Mouse (Mus musculus) left cerebral cortex, adult 8-10 months (tissue): ENCODE measurements around the gene Cux1. TPM values are rescaled to one million over a fixed set of nuclear protein-coding genes. Genes with fewer than 3 reads are reported as not detected.
A peak's percentile ranks its signal among the peaks of the same experiment; 100 is the strongest.

Experiments
- DNase-seq, 2 experiments: peaks; one replicate each; pipeline ENCODE4 v3.0.0; 2022; ENCODE audit warnings: low spot score in 2 of 2
- total RNA-seq, 4 experiments: library from RNA; stranded (reverse); gene quantifications; 2 replicates each; pipeline ENCODE4 v1.2.4; 2022

Gene Cux1
- total RNA-seq, 4 experiments from 2014 or later = 101 to 114 (median 107) TPM

DNA sequence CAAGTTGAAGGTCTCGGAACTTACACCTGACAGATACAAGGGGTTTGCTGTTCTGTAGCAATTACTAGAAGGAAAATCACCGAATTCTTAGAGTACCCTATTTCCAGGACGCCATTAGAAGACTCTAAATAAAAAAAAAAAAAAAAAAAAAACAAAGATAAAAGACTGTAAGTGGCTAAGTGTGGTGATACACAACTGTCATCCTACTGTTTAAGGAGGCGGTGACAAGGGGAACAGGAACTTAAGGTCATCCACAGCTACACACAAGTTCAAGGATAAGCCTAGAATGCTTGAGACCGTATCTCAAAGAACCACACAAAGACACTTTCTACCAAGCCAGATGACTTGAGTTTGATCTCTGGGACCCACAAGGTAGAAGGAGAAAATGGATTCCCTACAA, 56.7 kb downstream of the Cux1 start:
- DNase-seq = no peak

DNA sequence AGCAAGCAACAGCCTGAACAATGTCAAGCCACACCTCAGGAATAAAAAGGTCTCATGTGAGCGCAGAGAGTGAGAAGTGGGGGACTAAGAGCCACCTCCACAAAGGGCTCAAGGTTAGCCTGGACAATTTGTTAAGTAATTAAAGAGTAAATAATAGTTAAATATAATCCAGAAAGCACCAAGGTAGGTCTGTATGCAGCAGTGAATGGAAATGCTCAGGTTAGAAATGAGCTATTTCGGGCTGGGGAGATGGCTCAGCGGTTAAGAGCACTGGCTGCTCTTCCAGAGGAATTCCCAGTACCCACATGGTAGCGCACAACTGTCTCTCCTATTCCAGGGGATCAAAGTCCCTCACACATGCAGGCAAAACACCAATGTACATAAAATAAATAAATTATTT, 59.7 kb downstream of the Cux1 start:
- no peak for DNase-seq

DNA sequence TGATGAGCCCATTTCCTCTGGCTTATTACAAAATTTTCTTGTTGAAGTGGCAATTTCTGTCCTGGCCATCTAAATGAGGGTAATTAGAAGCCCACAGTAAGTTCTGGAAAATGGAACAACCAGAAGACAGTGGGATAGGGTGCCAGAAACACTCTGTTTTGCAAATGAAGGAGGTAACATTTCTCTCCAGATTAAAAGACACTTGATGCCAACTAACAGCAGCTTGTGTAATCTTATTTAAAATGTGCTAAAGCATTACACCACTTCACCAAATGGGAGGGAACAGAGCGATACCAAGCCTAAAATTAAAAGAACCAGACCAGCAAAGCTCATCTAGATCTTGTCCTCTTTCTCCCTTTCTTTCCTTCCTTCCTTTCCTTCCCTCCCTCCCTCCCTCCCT, 61.0 kb downstream of the Cux1 start:
- no peak for DNase-seq

DNA sequence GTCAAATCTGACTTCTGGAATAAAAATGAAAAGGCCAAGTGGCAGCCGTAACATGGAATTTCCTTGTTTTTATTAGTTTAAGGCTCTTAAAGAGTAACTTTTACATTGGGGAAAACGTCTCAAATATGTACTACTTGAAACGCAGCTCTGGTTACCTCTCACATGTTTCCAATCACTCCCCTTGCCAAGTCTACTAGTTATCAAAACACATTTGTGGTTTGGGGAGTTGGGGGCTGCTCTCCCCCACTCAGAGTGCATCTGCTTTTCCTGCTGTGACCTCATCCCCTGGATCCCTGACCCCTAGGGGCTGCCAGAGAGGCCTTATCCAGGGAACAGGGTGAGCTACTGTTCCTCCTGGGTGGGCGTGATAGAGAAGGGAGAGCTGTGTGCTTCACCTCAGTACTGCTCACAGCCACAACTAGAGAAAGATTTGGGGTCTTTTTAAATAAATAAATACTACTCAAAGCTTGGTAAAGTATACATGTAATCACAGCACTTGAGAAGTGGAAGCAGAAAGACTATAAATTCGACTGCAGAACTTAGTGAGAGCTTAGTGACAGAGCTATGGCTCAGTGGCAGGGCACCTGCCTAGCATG, 64.7 kb downstream of the Cux1 start:
- DNase-seq = no peak

DNA sequence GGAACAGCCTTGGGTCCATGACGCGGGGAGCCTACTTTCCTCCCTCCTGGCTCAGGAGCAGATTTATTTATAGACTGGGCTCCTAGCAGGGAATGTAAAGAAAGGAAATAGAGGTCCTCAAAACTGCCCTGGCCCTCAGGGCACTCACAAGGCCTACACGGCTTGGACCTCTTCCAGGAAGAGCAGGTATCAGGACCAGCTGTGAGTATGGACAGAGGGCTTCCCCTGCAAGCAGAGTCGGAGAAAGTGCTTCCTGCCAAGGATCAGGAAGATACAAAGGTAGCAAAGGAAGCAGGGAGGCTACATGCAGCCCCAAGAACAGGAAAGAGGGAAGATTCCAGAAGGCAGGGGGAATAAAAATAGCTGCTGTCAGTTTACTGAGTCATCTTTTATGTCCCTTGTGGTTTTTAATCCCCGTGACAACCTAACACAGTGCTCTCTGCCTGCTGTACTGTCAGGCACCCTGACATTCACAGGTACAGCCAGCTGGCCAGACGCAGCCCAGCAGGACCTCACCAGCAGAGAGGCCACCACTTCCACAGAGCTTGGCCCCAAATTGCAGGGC, 66.9 kb downstream of the Cux1 start:
- DNase-seq = no peak

DNA sequence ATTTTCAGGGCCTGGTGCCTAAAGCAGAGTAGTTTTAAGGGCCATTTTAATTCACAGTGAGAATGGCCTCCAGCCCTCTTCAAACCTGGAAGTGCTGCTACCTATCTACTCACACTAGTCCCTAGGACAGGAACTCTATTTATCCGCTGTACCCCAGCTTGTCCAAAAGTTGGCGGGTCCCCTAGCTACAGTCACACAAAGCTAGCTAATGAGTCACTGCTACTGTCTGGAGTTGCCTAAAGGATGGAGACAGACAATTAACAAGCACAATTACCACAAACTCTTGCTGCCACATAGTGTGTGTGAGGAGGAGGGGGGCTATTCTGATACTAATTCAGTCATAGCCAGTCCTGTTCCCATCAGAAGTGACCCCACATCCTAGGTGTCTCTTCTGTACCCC, 68.0 kb downstream of the Cux1 start:
- no peak for DNase-seq

DNA sequence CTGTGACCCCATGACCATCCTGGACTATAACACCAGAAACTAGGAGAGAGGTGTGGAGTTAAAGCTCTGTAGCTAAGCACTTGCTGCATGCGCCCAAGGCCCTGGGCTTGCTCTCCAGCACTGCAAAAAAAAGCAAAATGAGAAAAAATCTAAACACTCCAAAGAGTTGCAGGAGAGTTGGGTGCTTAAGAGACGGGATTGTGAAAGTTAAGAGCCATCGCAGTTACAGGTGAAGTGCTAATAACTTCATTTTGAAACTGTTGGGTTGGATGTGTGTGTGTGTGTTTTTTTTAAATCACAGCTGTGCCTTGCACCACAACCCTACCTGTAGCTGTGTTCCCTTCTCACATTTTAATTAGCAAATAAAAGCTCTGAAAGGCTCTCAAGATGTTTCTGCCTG, 68.5 kb downstream of the Cux1 start:
- DNase-seq = no peak

DNA sequence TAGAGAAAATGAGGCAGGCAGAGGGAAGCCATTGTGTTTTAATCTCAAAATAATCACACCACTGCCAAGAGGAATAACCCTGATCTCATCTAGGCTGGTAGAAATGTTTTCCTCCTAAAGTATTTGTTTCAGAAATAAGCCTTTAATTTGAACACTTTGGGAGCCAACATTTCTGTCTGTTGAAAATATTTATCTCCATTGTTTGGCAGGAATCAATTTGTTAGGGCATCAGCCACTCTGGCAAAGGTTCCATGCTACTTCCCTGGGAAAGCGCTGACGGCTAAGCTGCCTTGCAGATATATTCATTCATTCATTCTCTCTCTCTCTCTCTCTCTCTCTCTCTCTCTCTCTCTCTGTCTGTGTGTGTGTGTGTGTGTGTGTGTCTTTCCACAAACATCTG, 70.0 kb downstream of the Cux1 start:
- DNase-seq = no peak

DNA sequence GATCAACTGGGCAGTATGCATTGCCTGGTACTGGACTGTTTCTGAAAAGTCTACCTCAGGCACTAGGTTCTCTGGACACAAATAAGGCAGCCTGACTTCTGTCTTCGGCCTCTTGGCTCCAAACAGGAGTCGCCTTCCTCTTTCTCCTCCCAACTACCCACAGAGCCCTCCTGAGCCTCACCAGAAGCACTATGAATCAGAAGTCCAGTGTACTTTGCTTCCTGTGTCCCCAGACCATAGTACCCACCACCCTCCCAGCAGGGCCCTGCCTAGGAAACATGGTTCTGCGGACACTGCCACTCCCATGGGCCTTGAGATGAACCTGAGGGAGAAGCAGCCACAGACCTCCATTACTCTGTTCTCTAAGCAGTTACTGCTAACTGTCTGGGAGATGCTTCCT, 71.7 kb downstream of the Cux1 start:
- DNase-seq = no peak

DNA sequence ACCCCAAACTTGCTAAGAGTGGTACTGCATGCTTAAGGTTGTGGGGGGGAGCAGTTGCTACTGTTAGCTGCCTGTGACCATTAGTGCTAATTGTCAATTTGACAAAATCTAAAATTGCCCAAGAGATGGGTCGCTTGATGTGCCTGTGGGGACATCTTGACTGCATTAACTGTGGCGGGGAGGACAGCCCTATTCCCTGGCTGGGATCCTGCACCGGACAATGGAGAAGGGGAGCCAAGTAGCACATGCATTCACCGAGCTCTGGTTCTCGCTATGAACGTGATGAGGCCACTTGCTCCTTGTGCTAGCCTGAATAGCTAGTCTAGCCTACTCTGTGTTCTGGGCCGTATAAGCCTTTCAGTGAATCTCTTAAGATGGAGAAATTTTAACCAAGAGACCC, 72.4 kb downstream of the Cux1 start:
- no peak for DNase-seq

DNA sequence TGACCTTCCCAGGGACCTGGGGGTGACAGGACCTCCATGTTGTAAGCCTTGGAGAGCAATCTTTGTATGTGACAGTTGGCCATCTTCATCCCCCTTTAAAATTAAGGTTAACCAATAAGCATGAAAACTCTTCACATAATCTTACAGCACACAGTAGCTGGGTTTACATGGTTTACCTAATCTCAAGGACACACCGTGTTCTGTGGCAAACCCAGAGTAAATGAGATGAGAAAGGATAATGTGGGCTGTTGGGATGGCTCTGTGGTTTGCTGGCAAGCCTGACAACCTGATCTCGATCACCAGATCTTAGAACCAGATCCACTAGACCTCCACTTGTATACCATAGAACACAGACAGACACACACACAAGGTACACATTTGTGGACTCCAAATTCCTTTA, 73.0 kb downstream of the Cux1 start:
- no peak for DNase-seq

DNA sequence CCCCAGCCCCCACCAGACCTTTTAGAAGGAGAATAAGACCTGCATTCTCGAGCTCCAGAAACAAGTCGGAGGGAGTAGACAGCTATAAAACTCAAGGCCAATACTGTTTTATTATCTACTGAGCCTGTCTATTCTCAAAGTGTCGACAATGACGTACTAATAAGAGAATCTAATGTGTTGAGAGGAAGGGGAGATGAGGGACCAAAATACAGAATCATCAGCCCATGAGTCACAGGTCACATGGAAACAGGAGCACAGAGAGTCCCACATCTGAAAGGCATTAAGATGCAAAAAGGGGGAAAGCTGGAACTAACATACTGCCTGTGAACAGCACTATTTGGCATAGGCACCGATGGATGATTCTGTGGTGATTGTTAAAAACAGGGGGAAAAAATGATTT, 77.8 kb downstream of the Cux1 start:
- no peak for DNase-seq

DNA sequence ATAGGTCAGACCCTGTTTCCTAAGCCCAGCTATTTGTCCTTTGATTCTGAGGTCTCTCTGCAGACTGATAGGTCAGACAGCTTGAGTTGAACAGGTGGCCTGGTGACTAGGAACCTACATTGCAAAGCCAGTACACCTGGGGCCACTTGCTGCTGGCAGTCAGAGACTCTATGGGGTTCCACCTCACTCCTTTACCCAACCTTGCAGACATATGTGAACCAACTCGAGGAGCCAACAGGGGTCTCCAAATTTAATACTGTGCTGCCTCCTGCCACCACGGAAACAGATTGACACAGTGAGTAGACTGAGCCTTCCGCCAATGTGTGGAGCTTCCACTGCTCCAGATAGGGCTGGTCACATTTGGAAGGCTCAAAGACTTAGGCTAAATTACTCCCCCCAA, 78.6 kb downstream of the Cux1 start:
- no peak for DNase-seq

DNA sequence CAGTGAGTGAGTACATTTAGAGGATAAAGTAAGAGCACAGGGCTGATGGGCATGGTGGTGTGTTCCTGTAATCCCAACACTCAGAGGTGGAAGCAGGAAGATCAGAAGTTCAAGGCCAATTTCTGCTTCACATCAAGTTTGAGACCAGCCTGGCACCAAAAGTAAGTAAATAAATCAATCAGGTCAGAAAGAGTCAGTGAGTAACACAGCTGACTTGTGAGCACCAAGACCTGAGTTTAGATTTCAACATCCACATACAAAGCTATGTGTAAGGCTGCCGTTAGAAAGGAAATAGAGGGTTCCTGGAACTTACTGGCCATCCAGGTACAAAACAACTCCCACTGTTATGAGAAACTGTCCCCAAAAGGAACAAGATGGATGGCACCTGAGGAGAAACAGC, 79.1 kb downstream of the Cux1 start:
- no peak for DNase-seq

DNA sequence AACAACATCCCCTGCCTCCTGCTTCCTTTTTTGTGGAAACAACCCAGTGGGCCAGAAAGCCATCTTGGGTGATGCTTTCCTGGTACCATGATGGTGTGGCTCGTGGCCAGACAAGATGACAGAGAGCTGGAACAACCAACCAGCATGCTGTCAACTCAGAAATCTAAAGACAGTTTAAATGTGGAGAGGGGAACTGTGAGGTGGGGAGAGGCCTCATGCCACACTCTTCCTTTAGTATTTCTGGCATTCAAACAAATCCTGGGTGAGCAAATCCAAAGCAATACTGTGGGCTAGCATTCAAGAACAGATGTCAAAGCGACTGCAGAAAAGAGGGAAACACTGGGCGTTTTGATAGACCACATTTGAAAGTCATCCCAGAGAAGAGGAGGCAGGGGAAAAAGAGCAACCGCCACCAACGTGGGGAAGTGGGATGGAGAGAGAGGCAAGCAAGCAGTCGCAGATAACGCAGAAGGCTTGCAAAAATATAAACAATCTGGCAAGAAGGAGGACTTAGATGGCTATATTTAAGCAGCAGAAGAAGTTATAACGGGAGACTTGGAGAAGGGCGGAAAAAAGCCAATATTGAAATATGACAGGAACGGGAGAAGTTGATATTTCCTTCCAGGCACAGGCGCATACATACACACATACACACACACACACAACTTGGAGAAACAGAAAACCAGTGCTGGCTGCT, 79.7 kb downstream of the Cux1 start:
- peak in 1 of 2 experiments; percentile 68 for DNase-seq

DNA sequence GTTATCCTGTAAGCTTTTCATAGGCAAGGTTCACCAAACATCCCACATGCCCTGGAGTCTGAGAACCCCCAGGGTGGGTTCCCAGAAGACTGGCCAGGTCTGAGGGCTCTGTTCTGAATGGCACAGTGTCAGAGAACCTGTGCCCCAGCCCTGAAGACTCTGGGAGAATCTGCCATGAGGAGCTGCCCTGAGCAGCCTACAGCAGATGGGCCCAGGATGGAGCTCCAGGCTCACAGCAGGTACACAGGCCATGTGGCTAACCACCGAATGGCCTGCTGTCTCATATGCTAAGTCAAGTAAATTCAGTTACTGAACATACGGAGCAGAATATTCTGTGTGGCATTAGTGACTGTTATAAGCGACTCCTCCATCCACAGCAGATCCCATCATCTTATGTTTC, 80.9 kb downstream of the Cux1 start:
- DNase-seq = no peak

DNA sequence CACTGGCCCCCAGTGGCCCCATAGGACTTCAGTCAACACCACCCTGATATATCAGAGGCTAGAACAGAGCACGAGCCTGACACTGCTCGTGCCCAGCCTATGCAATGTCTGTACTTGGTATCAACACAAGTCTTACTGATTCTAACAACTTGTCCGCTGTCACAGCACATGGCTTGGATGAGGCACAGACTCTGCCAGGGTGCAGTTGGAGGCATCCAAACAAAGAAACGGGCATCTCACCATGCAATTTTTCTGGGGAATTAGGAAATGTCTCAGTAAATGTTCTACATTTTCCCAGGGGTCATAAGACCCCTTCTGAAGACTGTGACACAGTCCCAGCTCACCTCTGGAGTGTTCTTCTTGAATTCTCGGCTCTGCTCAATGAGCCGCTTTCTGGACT, 81.9 kb downstream of the Cux1 start:
- DNase-seq = no peak

DNA sequence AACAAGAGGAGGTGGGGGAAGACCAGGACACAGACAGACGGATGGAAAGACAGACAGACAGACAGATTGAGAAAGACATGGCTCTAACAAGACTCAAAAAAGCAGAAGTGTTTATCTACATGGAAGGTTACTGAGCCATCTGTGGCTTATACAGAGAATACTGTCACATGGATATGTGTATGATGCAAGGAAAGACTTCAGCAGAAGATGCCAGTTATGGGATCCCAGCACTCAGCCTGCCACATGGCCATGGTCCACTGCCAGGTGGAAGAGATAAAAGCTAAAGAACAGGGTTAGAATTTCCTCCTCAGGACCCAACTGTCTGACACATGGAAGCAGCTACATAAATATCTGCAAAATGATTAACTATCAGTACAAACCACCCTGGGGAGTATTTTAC, 84.9 kb downstream of the Cux1 start:
- DNase-seq = no peak

DNA sequence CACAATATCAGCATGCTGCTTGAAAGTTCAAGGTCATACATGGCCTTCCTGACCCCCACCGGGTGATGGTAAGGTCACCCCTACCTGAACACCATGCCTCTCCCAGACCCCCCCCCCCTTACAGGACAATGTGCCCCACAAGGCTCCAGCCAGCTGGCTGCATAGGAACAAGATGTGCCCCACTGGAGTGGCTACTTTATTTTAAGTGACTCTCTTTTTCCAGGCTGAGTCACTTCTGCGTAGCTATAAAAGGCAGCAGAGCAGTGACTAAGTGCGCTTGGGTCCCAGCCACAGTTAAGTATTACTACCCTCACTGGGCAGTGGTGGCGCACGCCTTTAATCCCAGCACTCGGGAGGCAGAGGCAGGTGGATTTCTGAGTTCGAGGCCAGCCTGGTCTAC, 86.7 kb downstream of the Cux1 start:
- peak in 1 of 2 experiments; percentile 54 for DNase-seq

DNA sequence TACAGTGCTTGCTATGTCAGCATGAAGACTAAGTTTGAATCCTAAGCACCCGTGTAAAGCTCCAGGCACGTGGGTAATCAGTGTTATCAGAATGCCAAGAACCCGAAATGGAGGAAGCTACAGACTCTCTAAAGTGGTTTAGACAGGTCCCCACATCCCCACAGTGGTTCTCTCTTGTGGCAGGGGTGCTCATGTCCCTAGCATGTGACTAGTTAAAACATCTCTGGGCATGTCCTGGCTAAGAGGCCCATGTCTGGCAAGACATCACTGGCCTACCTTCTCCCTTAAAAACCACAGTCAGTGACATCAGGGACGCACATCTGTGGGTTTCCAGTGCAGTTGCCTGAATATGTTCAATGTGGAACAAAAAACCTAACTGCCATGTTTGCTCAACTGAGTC, 87.5 kb downstream of the Cux1 start:
- DNase-seq = no peak

DNA sequence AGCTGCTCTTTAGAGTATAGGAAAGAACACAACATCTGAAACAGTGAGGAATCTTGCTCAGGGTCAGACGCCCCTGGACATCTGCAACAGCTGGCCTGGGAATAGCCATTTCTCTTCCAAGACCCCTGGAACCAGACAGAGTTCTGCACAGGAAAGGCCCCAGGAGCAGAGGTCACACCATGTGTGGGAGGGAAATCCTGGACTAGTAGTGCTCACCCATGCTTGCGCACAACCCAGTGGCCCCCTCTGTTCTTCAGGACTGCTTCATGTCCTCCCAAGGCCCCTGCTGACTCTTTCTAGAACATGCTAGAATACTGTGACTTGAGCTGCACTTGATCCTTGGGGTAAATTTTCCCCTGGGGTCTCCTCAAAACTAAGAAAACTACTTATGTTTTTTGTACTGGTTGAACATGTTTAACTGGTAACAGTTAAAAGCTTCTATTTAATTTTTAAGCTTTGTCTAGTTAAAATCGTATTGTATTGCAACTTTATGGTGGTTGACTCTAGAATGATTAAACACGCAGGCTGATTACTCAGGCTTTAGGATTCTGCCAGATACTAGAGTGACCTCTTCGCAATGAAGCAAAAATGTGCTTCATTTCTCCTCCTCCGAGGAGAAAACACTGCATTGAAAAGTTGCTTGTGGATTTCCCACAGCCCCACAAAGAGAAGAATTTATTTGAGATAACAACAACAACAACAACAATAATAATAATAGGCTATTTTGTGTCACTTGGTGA, 88.1 kb downstream of the Cux1 start:
- no peak for DNase-seq

DNA sequence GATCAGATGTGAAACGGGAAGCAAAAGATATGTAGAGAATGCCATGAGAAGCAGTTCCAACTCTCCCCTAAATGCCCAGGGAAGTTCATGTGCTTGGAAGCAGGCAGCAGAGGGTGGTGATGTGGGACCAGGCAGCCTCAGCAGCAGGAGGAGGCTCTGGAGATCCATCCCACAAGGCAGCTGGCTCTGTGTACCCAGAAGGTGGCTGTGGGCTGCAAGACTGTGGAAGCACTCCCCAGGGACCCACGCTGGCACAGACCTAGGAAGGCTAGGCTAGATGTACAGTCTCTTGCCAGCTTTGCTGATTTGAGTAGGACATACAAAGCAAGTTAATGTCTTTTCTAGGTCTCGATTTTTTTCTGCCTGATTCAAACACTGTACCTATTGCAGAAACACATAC, 91.0 kb downstream of the Cux1 start:
- peak in 1 of 2 experiments; percentile 85 for DNase-seq

DNA sequence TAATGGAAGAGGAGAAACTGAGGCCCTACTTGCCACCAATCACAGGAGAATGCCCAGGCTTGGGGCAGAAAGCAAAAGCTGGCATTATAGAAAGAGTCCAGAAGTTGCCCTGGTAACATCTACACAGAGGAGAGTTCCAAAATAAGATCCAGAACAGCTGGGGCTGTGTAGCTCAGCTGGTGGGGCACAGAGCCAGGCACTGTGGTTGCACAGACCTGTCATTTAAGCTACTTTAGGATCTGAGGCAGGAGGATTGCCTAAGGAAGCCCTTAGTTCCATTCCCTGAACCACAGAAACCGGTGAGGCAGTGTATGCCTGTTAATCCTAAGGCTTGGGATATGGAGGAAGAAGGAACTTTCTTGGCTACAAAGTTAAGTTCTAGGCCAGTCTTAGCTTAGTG, 92.1 kb downstream of the Cux1 start:
- DNase-seq = no peak
